Mouse (Mus musculus) liver, embryonic 13.5 days (tissue): Measurements from ENCODE around the gene Hcn2. TPM values are rescaled to one million over a fixed set of nuclear protein-coding genes. Genes with fewer than 3 reads are reported as not detected.
"Not testable (repeated sequence)": the region's sequence is repeated elsewhere in the genome, so short reads cannot be mapped to it uniquely, and the experiment has no call there.

Experiments
- ATAC-seq: fragments of 200-750 bp; cut with Nextera tagmentation; 2 replicates; pipeline ENCODE4 v1.8.0; 2017; ENCODE audit warnings: low read depth, mild to moderate bottlenecking, moderate number of reproducible peaks, moderate library complexity
- DNase-seq: peaks from one replicate; pipeline ENCODE4 v3.0.0; 2022
- H3K27ac ChIP-seq: fragments of 300-500 bp; sonication (generic); 2 replicates; pipeline ENCODE4 v1.5.1; 2015; ENCODE audit warnings: moderate library complexity, mild to moderate bottlenecking, inconsistent platforms
- H3K27me3 ChIP-seq: fragments of 300-500 bp; sonication (generic); 2 replicates; pipeline ENCODE4 v1.6.1; 2015; ENCODE audit warnings: mild to moderate bottlenecking, inconsistent platforms
- H3K36me3 ChIP-seq: fragments of 300-500 bp; sonication (generic); 2 replicates; pipeline ENCODE4 v1.6.1; 2015; ENCODE audit warnings: mild to moderate bottlenecking, inconsistent platforms
- H3K4me1 ChIP-seq: fragments of 300-500 bp; sonication (generic); replicated peaks from 2 replicates; pipeline ENCODE4 v1.6.1; 2015; ENCODE audit warnings: inconsistent platforms
- H3K4me2 ChIP-seq: fragments of 300-500 bp; sonication (generic); 2 replicates; pipeline ENCODE4 v1.6.1; 2015; ENCODE audit warnings: inconsistent platforms, mild to moderate bottlenecking, moderate library complexity
- H3K4me3 ChIP-seq: fragments of 300-500 bp; sonication (generic); replicated peaks from 2 replicates; pipeline ENCODE4 v1.5.1; 2015; ENCODE audit warnings: mild to moderate bottlenecking, inconsistent platforms
- H3K9ac ChIP-seq: fragments of 300-500 bp; sonication (generic); 2 replicates; pipeline ENCODE4 v1.6.1; 2015; ENCODE audit warnings: mild to moderate bottlenecking, inconsistent platforms
- H3K9me3 ChIP-seq: fragments of 300-500 bp; sonication (generic); replicated peaks from 2 replicates; pipeline ENCODE4 v1.6.1; 2016; ENCODE audit warnings: inconsistent platforms
- WGBS: fragments of 180-500 bp; shearing (Covaris S2); methylation state at CpG from one replicate; pipeline ENCODE4 v1.1.7; 2015; ENCODE audit not compliant: insufficient replicate concordance; 5-methylcytosine and 5-hydroxymethylcytosine counted together
- polyA plus RNA-seq: library from polyadenylated mRNA; unstranded; fragments of >200 nt; fragmentation: Nextera tagmentation; extraction: Ambion mirVana; gene quantifications from 2 replicates; pipeline ENCODE4 v1.2.1, GENCODE M21; 2015

The Hcn2 gene
- polyA plus RNA-seq, 1 experiment from 2014 or later = not detected

DNA sequence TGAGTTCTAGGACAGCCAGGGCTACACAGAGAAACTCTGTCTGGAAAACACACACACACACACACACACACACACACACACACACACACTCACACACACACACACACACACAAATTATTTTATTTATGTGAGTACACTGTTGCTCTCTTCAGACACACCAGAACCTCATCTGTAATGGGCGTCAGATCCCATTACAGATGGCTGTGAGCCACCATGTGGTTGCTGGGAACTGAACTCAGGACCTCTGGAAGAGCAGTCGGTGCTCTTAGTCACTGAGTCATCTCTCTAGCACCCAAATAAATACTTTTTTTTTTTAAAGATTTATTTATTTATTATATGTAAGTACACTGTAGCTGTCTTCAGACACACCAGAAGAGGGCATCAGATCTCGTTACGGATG lies 13.5 kb upstream of the Hcn2 start:
- Histone ChIP-seq H3K36me3 (peaks cover 20% of the 10 kb centered on the region), H3K4me1 (peaks cover 51% of the 10 kb centered on the region)
- not testable (repeated sequence) for H3K4me2 ChIP-seq, DNase-seq, H3K9me3 ChIP-seq, H3K27ac ChIP-seq, H3K27me3 ChIP-seq, H3K4me3 ChIP-seq, H3K9ac ChIP-seq, ATAC-seq
- WGBS = 78% methylated on average over 4 of the region's 4 CpGs

- H3K9me3 ChIP-seq = no peaks in the 10 kb centered on the region
- H3K9ac ChIP-seq = peak overlapping the region; percentile 67
- DNase-seq = no peak
- 71% methylated on average over 10 of the region's 10 CpGs for WGBS
- peak overlapping the region; percentile 78 for H3K4me3 ChIP-seq
- H3K4me1 ChIP-seq = peaks cover 57% of the 10 kb centered on the region
- peak overlapping the region; percentile 66 for H3K27ac ChIP-seq
- no peak for ATAC-seq
- H3K4me2 ChIP-seq = peak overlapping the region; percentile 65
- peaks cover 26% of the 10 kb centered on the region for H3K36me3 ChIP-seq
- H3K27me3 ChIP-seq = no peaks in the 10 kb centered on the region
Observed at GRCm38 (mm10) chr10:79703541-79703940, 12.9 kb upstream of the Hcn2 start.

- WGBS = under 1% methylated on average over 65 of the region's 65 CpGs
- peak within 1 kb of the TSS; percentile 98 for H3K27ac ChIP-seq
- peaks cover 65% of the 10 kb centered on the region for H3K4me1 ChIP-seq
Observed at GRCm38 (mm10) chr10:79704065-79704969, 12.1 kb upstream of the Hcn2 start, which contains the start of gene Bsg. Gene Bsg, plus strand, starts transcription at chr10:79704491.

DNA sequence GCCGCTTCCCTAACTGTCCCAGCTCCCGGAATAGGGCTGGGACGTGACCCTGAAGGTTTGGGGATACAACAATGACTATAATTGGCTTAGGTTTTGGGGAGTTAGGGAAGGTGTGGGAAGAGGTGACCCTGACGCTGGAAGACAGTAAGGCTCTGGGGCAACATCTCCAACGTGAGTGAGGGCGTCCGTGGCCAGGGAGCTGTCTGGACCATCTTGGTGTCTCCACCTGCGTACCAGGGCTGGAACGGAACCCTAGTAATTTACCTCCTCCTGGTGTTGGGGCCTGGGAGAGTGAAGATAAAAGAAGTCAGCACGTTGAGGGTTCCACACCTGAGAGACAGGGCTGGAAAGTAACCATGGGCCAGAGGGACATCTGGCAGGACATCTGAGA lies 11.5 kb upstream of the Hcn2 start:
- no peak for ATAC-seq
- H3K4me1 ChIP-seq = peaks cover 71% of the 10 kb centered on the region

More at GRCm38 (mm10) chr10:79704065-79704969, 12.1 kb upstream of the Hcn2 start, which contains the start of gene Bsg:
- Histone ChIP-seq H3K36me3 (peaks cover 33% of the 10 kb centered on the region), H3K4me2 (peak within 1 kb of the TSS; percentile 99), H3K9ac (peak within 1 kb of the TSS; percentile 98), H3K9me3 (no peaks in the 10 kb centered on the region), H3K4me3 (peak within 1 kb of the TSS; percentile 78), H3K27me3 (no peaks in the 10 kb centered on the region)
- ATAC-seq (peak; percentile 89), DNase-seq (peak; percentile 99)

DNA sequence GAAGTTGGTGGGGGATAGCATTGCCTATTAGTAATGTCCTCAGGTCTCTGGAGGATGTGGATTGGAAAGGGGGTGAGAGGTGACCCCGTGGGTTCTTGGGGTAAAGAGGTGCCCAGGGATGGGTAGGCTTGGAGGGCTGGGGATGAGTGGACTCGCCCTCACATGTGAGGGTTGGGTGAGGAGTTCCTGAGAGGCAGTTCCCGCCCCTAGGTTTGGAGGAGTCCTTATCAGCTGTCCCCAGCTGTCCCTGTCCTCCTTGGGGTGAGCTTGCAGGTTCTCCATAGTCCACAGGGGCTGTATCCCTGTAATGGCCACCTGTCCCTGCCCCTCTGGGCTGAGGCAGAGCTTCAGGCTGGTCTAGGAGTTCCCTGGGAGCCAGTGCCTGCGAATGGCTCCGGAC lies 10.5 kb upstream of the Hcn2 start:
- Histone ChIP-seq H3K4me1 (peaks cover 77% of the 10 kb centered on the region), H3K27ac (peak overlapping the region; percentile 98)
- peak; percentile 89 for DNase-seq

More for the DNA sequence above, 11.5 kb upstream of the Hcn2 start:
- Histone ChIP-seq H3K27me3 (no peaks in the 10 kb centered on the region), H3K4me3 (peak overlapping the region; percentile 78), H3K9me3 (no peaks in the 10 kb centered on the region), H3K4me2 (peak overlapping the region; percentile 99), H3K36me3 (peaks cover 40% of the 10 kb centered on the region), H3K27ac (peak overlapping the region; percentile 98), H3K9ac (peak overlapping the region; percentile 98)
- WGBS = under 1% methylated on average over 10 of the region's 10 CpGs
- DNase-seq = no peak

DNA sequence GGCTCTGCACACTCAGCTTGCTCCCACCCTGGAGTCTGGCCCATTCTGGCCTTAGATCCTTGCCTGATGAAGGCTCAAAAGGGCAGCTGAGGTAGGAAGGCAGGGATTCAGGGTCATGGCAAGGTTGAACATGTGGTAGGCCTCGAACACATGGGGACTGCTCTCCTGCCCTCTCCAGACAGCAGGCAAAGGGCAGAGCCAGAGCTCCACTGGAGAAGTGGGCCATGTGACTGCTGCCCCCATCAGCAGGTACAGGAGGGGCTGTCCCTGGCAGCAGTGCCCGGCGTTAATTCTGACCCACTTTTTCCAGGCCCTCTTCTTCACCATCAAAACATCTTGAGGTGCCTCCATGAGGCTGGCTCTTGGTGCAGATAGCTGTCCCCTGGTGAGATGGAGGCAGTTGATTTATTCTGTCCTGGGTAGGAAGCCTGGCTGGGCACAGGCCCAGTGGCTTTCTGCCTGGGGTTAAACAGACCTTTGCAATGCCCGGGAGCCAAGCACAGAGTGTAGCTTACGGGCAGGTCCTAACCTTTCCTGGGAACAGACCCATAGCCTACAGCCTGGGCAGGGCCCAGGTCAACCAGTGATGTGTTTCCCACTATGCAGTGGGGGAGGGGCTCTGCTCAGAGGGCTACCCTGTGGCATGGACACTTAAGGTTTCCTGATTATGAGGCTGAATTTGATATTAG lies 9.9 kb upstream of the Hcn2 start:
- no peaks in the 10 kb centered on the region for H3K9me3 ChIP-seq
- no peak for ATAC-seq
- H3K27me3 ChIP-seq = no peaks in the 10 kb centered on the region
- peak overlapping the region; percentile 98 for H3K27ac ChIP-seq
- H3K9ac ChIP-seq = peak overlapping the region; percentile 98
- peak overlapping the region; percentile 99 for H3K4me2 ChIP-seq
- 50% methylated on average over 5 of the region's 5 CpGs for WGBS
- peaks cover 56% of the 10 kb centered on the region for H3K36me3 ChIP-seq
- peak overlapping the region; percentile 78 for H3K4me3 ChIP-seq
- DNase-seq = no peak
- peaks cover 78% of the 10 kb centered on the region for H3K4me1 ChIP-seq

More for the DNA sequence above, 10.5 kb upstream of the Hcn2 start:
- Histone ChIP-seq H3K9me3 (no peaks in the 10 kb centered on the region), H3K27me3 (no peaks in the 10 kb centered on the region), H3K9ac (peak overlapping the region; percentile 98), H3K4me2 (peak overlapping the region; percentile 99), H3K36me3 (peaks cover 50% of the 10 kb centered on the region), H3K4me3 (peak overlapping the region; percentile 78)
- peak; percentile 86 for ATAC-seq
- 21% methylated on average over 5 of the region's 5 CpGs for WGBS

- H3K9ac ChIP-seq = peak overlapping the region; percentile 98
Observed at GRCm38 (mm10) chr10:79707162-79707561, 9.3 kb upstream of the Hcn2 start.

GRCm38 (mm10) chr10:79707759-79708158 lies 8.7 kb upstream of the Hcn2 start:
- H3K9ac ChIP-seq = peak overlapping the region; percentile 98
- H3K4me1 ChIP-seq = peaks cover 84% of the 10 kb centered on the region

More at GRCm38 (mm10) chr10:79707162-79707561, 9.3 kb upstream of the Hcn2 start:
- Histone ChIP-seq H3K27ac (peak overlapping the region; percentile 98), H3K9me3 (no peaks in the 10 kb centered on the region), H3K4me1 (peaks cover 79% of the 10 kb centered on the region), H3K4me3 (peak overlapping the region; percentile 78), H3K36me3 (peaks cover 62% of the 10 kb centered on the region), H3K27me3 (no peaks in the 10 kb centered on the region), H3K4me2 (peak overlapping the region; percentile 99)
- 67% methylated on average over 1 of the region's 1 CpGs for WGBS
- DNase-seq (no peak), ATAC-seq (no peak)

GRCm38 (mm10) chr10:79708668-79709067 lies 7.8 kb upstream of the Hcn2 start:
- Histone ChIP-seq H3K9me3 (no peaks in the 10 kb centered on the region), H3K9ac (peak overlapping the region; percentile 98; the same call in 1 of the 2 replicates), H3K4me2 (peak overlapping the region; percentile 99), H3K27me3 (peaks cover under 1% of the 10 kb centered on the region; the same call in 1 of the 2 replicates), H3K36me3 (peaks cover 63% of the 10 kb centered on the region), H3K4me1 (peaks cover 91% of the 10 kb centered on the region), H3K27ac (peak overlapping the region; percentile 98), H3K4me3 (peak overlapping the region; percentile 78)
- no peak for ATAC-seq
- DNase-seq = no peak
- 89% methylated on average over 21 of the region's 21 CpGs for WGBS

More at GRCm38 (mm10) chr10:79707759-79708158, 8.7 kb upstream of the Hcn2 start:
- 61% methylated on average over 4 of the region's 4 CpGs for WGBS
- Histone ChIP-seq H3K27me3 (no peaks in the 10 kb centered on the region), H3K27ac (peak overlapping the region; percentile 98), H3K9me3 (no peaks in the 10 kb centered on the region), H3K4me3 (peak overlapping the region; percentile 78), H3K4me2 (peak overlapping the region; percentile 99), H3K36me3 (peaks cover 63% of the 10 kb centered on the region)
- no peak for ATAC-seq
- DNase-seq = no peak

DNA sequence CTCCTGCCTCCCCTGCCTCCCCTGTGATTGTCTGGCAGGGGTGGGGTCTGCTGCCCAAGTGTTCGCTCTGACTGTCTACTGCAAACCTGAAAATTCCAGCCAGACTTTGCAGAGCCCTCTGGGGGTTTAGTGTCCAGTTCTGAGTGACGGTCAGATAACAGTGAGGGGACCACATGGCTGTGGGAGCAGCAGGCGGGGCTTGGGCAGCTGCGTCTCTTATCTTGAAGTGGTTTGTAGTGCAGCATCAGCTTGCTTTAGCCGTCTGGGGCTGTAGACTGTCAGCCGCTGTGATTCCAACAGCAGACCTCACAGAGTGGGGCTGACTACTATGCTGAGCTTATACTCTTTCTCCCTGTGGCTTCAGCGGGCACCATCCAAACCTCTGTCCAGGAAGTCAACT lies 7.1 kb upstream of the Hcn2 start:
- Histone ChIP-seq H3K27ac (peak overlapping the region; percentile 98; the same call in 1 of the 2 replicates), H3K9me3 (no peaks in the 10 kb centered on the region), H3K4me1 (peaks cover 89% of the 10 kb centered on the region), H3K27me3 (peaks cover 7% of the 10 kb centered on the region), H3K4me2 (peak overlapping the region; percentile 99), H3K9ac (0 out of 2 replicates have a peak overlapping the region, but pooled peaks have one; percentile 98), H3K36me3 (peaks cover 63% of the 10 kb centered on the region), H3K4me3 (peak overlapping the region; percentile 78)
- 39% methylated on average over 7 of the region's 7 CpGs for WGBS
- DNase-seq (peak; percentile 40), ATAC-seq (no peak)

DNA sequence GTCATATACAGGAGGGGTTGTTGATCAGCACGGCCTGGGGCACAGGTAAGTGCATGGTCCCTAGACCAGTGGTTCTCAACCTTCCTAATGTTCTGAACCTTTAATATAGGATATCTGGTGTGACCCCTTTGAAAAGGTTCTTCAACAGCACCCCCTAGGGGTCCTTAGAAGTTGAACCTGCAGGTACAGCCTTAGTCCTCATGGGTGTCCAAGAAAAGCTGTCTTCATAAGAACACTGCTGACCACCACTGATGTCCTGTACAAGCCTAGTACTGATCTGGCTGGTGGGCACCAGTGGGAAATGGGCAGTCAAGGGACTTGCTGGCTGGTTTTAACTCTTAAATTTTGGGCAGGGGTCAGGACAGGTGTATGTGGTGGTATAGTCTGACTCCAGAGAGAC lies 4.4 kb upstream of the Hcn2 start:
- Histone ChIP-seq H3K4me2 (peak overlapping the region; percentile 55; the same call in 1 of the 2 replicates), H3K4me1 (peaks cover 79% of the 10 kb centered on the region), H3K27ac (peak overlapping the region; percentile 93), H3K27me3 (peaks cover 34% of the 10 kb centered on the region), H3K36me3 (peaks cover 53% of the 10 kb centered on the region), H3K9me3 (no peaks in the 10 kb centered on the region), H3K4me3 (no peak overlapping the region), H3K9ac (no peak overlapping the region; the same call in 1 of the 2 replicates)
- ATAC-seq (peak; percentile 21), DNase-seq (peak; percentile 54)
- WGBS = 74% methylated on average over 1 of the region's 1 CpGs
